Mouse (Mus musculus) embryo, embryonic 11 days (tissue): ENCODE measurements around the gene Slc4a2.

Experiments
- DNase-seq: peaks from one replicate; pipeline ENCODE4 v3.0.0-alpha.2; 2015

Gene Slc4a2

GRCm38 (mm10) chr5:24470600-24470999 is 47.0 kb downstream of the Slc4a2 start:
- peak; percentile 88 for DNase-seq

DNA sequence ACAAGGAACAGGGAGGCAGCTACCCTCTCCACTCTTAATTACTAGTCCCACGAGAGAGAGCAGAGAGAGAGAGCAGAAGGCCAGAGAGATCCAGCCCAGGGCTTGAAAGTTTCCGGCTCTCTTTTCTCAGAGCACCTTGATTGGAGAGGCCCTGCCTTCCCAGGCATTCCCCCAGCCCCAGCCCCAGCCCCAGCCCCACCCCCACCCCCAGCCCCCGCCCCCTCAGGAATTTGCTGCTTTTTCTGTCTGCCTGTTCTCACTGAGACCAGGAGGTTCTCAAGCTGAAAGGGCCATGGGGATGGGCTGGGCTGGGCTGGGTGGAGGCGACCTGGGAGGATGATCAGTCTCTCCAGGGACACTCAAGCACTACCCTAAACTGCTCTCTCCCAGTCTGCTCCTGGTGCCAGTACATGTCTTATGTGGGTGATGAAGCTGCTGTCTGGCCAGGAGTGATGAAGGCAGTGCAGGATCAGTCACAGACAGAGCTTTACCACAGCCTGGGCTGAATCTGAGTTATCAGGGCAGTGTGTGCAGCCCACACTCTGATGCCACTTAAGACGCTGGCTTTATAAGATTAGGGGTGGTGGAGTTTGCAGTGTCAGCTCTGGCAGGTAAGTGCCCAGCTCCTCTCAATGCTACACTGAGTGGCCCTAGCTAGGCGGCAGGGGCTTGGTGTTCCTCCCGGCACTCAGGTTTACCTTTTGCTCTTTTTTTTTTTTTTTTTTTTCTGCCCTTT is 49.4 kb downstream of the Slc4a2 start:
- peak; percentile 51 for DNase-seq

- peak; percentile 58 for DNase-seq
Measured at GRCm38 (mm10) chr5:24474025-24474722, 50.5 kb downstream of the Slc4a2 start.

GRCm38 (mm10) chr5:24474723-24475261 is 51.2 kb downstream of the Slc4a2 start:
- DNase-seq = peak; percentile 75

DNA sequence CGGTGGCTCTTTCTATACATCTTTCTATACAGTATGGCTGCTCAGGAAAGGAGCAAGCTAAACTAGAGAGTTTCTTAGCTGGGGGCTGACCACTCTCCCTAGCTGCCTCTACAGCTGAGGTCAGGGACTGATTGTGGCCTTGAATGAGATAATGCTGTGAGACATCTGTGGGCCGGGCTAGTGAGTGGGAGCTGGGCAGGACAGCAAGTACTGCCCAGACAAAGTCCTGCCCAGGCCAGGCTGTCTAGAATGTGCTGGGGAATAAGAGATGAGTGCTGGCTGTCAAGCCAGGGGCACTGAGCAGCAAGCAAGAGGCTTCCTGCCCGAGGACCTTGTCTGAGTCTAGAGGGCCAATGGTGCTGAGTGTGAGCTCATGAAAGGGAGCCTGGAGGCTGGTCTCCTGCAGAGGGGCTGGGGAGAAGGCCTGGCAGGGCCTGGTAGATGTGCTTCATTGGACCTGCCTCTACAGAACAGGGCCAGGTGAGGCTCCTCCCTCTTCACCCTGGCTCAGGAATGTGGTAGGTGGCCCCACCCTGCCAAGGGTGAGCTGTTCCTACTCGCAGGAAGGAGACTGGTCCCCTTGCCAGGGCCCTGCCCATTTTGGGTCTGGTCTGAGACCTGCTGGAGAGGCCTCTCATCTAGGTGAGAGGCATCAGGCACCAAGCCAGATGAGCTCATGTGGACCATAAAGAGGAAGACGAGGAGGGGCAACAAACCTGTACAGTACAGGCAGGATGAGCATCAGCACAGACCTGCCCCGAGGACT is 52.0 kb downstream of the Slc4a2 start:
- no peak for DNase-seq

GRCm38 (mm10) chr5:24477909-24478308 is 54.3 kb downstream of the Slc4a2 start:
- DNase-seq = no peak

DNA sequence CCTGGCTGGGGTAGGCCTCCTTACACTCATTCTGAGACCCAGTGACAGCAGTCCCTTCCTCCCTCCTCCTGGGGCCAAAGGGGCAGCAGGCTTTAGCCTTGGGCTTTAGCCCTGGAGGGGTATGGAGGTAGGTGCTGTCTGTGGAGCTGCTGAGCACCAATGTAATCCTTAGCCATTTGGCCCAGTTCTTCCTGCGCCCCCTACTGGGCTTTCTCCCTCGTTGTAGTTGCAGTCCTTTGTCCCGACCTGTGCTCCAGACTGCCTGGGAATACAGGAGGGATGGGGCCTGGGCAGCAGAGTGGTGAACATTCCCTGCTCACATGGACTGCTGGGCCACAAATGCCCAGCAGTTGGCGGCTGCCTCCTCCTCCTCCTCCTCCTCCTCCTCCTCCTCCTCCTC is 58.0 kb downstream of the Slc4a2 start:
- DNase-seq = peak; percentile 86

DNA sequence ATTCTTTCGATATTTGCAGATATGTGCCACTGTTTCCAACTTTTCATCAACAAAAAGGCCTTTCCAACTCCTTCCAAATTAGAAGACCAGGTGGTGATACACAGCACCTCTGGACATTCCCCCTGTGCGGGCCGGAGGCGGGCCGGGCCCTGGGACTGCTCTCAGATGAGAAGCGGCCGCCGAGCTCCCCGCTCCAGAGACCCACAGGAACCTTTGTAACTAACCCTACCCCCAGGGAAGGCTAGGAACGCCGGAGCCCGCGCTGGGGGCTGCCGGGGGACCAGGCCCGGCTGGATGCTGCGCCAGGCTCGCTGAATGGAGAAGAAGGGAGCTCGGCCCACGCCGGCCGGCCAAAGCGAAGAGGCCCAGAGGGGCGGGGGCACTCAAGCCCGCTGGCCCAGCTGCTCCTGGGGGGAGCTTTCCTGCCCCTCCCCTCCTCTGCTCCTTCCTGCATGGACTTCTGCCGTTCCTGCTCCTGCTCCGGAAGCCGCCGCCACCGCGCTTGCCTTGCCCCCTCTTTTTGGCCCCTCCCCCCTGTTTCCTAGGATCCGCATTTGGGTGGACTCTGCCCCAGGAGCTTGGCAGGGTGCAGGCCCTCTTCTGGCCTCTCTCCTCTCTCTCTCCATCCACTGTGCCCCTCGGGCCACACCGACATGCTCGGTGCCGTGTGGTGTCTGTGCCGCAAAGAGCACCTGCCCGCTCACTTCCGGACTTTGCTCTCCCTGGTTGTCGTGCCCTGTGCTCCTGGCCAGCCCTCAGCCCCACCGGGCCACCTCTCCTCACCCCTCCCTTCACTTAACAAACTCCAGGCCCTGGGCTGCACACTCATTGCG is 58.8 kb downstream of the Slc4a2 start:
- DNase-seq = peak; percentile 46

GRCm38 (mm10) chr5:24483326-24483725 is 59.7 kb downstream of the Slc4a2 start:
- peak; percentile 84 for DNase-seq

- DNase-seq = peak; percentile 50
Measured at GRCm38 (mm10) chr5:24484963-24485362, 61.3 kb downstream of the Slc4a2 start.

DNA sequence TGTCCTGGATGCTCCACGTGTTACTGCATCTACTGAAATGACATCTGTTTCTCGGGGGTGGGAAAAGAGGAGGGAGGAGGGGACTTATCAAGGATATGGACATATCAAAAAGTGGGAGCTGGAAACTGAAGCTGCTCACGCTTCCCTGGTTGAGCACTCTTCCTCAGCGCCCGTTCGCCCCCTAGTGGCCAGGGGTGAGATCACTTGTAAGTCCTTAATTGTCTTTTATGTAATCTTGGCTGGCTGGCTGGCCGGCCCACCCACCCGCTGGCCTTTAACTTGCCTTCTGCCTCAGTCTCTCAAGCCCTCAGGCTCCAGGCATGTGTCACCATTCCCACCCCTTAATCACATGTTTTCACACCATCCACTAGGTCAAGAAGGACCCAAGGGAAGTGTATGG is 62.5 kb downstream of the Slc4a2 start:
- peak; percentile 90 for DNase-seq

- DNase-seq = no peak
Measured at GRCm38 (mm10) chr5:24486738-24487137, 63.1 kb downstream of the Slc4a2 start.

GRCm38 (mm10) chr5:24490413-24490920 is 66.8 kb downstream of the Slc4a2 start:
- no peak for DNase-seq
